18 mouse cellular contexts compared by ENCODE assay signal in the genomic region with DNA sequence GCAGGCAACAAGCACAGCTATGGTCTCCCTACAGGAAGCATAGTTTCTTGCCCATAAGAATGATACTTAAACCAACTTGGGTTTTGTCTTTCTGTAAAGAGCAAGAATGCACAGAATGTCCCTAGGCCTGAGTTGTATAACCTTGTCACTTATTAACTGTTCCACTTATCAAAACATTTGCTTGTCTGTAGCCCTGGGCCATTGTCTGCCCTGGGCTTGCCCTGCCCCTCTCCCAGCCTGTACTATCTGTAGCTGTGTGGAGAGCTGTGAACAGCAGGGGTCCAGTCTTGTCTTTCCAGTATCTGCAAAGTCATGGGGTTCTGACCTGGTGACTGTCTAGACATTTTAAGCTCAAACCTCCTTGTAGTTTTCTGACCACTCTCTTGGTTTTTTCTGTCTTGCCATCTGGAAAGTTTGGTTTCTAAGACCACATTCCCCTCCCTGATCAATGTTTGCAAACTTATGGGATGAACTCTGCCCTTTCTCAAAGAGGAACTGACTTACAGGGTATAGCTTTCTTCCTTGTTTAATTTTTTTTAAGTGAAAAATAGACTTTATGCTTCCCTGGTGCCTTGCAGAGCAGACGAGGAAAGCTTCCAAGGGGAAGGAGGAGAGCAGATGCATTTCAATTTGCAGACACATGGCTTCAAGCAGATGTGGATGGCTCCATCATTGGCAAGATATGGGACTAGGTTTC.
DNase-seq lines count a peak whose midpoint lies in the region; ATAC-seq and TF ChIP-seq lines count a peak whose summit lies in the region.
"Had no signal": no experiment of that assay in that cellular context is flagged by ENCODE, and none has a peak within 500 bp of the region (broad histone marks: within the 10 kb centered on the region; RNA-seq: fewer than 3 reads in every experiment).

No protein-coding gene starts in this region.

- no peak overlapping the region for H3K4me3 ChIP-seq in liver, adult 2 months (ENCODE audit: insufficient read depth, low read depth, low read length)
- no peak overlapping the region for H3K4me3 ChIP-seq in liver, embryonic 11.5 days (ENCODE audit: low read depth, low read length)
- H3K4me3 ChIP-seq in intestine, embryonic 16.5 days (ENCODE audit: low read length) = no peak overlapping the region
- H3K4me3 ChIP-seq: embryonic facial prominence, embryonic 13.5 days; gastrocnemius, adult 2 months; heart, adult 2 months; limb, embryonic 15.5 days; midbrain, embryonic 15.5 days had no signal

- H3K9ac ChIP-seq in liver, adult 2 months (ENCODE audit: low read depth, low read length) = no peak overlapping the region
- no peak overlapping the region for H3K9ac ChIP-seq in liver, embryonic 11.5 days (ENCODE audit: low read depth, low read length)
- H3K9ac ChIP-seq in intestine, embryonic 16.5 days (ENCODE audit: low read depth, low read length) = no peak overlapping the region
- H3K9ac ChIP-seq: embryonic facial prominence, embryonic 13.5 days; forebrain, postnatal 0 days; limb, embryonic 15.5 days; midbrain, embryonic 15.5 days had no signal

- 85% methylated on average over 1 of the region's 1 CpGs for WGBS in liver, adult 2 months
- WGBS in liver, embryonic 11.5 days = 41% methylated on average over 1 of the region's 1 CpGs
- 42% methylated on average over 1 of the region's 1 CpGs for WGBS in intestine, embryonic 16.5 days

- H3K27ac ChIP-seq in liver, adult 2 months (replicated peaks; ENCODE audit: insufficient read depth, low read depth, low read length) = no peak overlapping the region
- no peak overlapping the region for H3K27ac ChIP-seq in liver, embryonic 11.5 days (ENCODE audit: low read depth, low read length)
- peak overlapping the region; percentile 21; the same call in 1 of the 2 replicates for H3K27ac ChIP-seq in intestine, embryonic 16.5 days (ENCODE audit: low read length)
- H3K27ac ChIP-seq: embryonic facial prominence, embryonic 13.5 days; gastrocnemius, adult 2 months; heart, adult 2 months; limb, embryonic 15.5 days; midbrain, embryonic 15.5 days had no signal

- DNase-seq in liver, adult 2 months (ENCODE audit: extremely low read depth, low read depth, low spot score) = peak; percentile 81
- DNase-seq in liver, embryonic 11.5 days (ENCODE audit: low spot score) = no peak
- peak; percentile 41 for DNase-seq in R1 (ENCODE audit: low read depth, low spot score)
- peak; percentile 7 for DNase-seq in mesoderm, embryonic 11.5 days (ENCODE audit: low read depth, low spot score)
- DNase-seq in cerebellum, adult 11 months = no peak
- DNase-seq in left cerebral cortex, adult 8-10 months (ENCODE audit: low spot score in 2 of 2) = no peak
- DNase-seq: adrenal gland, postnatal 10 days; cerebellum, adult 2 months; forebrain, postnatal 0 days; gastrocnemius, adult 2 months; heart, adult 2 months; lung, postnatal 10 days; retina, postnatal 1 day had no signal

- no peak for TF ChIP-seq CTCF in liver, adult 2 months (IDR thresholded peaks at IDR 0.05; ENCODE audit: low read depth, low read length)

- no peaks in the 10 kb centered on the region for H3K27me3 ChIP-seq in liver, adult 2 months (ENCODE audit: control insufficient read depth, insufficient read depth, low read length)
- no peaks in the 10 kb centered on the region for H3K27me3 ChIP-seq in liver, embryonic 11.5 days (replicated peaks; ENCODE audit: control insufficient read depth, insufficient read depth, low read length)
- H3K27me3 ChIP-seq in intestine, embryonic 16.5 days (replicated peaks; ENCODE audit: control insufficient read depth, insufficient read depth, low read length) = no peaks in the 10 kb centered on the region
- H3K27me3 ChIP-seq: embryonic facial prominence, embryonic 13.5 days; limb, embryonic 15.5 days; midbrain, embryonic 15.5 days had no signal

- ATAC-seq in liver, embryonic 11.5 days (replicated peaks; ENCODE audit: low FRiP score) = no peak
- peak; percentile 96 for ATAC-seq in intestine, embryonic 16.5 days
- ATAC-seq: forebrain, postnatal 0 days; midbrain, embryonic 15.5 days had no signal

- no peak overlapping the region for H3K4me2 ChIP-seq in liver, embryonic 11.5 days
- H3K4me2 ChIP-seq in intestine, embryonic 16.5 days (ENCODE audit: low read depth, low read length) = 0 out of 2 replicates have a peak overlapping the region, but pooled peaks have one; percentile 17
- H3K4me2 ChIP-seq: embryonic facial prominence, embryonic 13.5 days; limb, embryonic 15.5 days; midbrain, embryonic 15.5 days had no signal

- H3K4me1 ChIP-seq in liver, adult 2 months (ENCODE audit: control insufficient read depth, insufficient read depth, low read length) = peaks cover 6% of the 10 kb centered on the region; the same call in 1 of the 2 replicates
- no peaks in the 10 kb centered on the region for H3K4me1 ChIP-seq in liver, embryonic 11.5 days (replicated peaks; ENCODE audit: control insufficient read depth, insufficient read depth, low read length)
- H3K4me1 ChIP-seq in intestine, embryonic 16.5 days (ENCODE audit: control insufficient read depth, insufficient read depth, low read length) = no peaks in the 10 kb centered on the region
- H3K4me1 ChIP-seq: embryonic facial prominence, embryonic 13.5 days; limb, embryonic 15.5 days; midbrain, embryonic 15.5 days had no signal

- no peak for TF ChIP-seq POLR2A in liver, adult 2 months (IDR thresholded peaks at IDR 0.05; ENCODE audit: extremely low read depth, insufficient read depth, low read length)

- no peaks in the 10 kb centered on the region for H3K79me2 ChIP-seq in liver, adult 2 months (ENCODE audit: control insufficient read depth, insufficient read depth, low read length)

- no peaks in the 10 kb centered on the region for H3K9me3 ChIP-seq in liver, embryonic 11.5 days (ENCODE audit: control insufficient read depth, low read length)
- no peaks in the 10 kb centered on the region for H3K9me3 ChIP-seq in intestine, embryonic 16.5 days (ENCODE audit: control insufficient read depth, low read length)
- H3K9me3 ChIP-seq: embryonic facial prominence, embryonic 13.5 days; G1E; limb, embryonic 15.5 days; midbrain, embryonic 15.5 days had no signal

- no peaks in the 10 kb centered on the region for H3K36me3 ChIP-seq in liver, adult 2 months (ENCODE audit: control insufficient read depth, insufficient read depth, low read length)
- H3K36me3 ChIP-seq in liver, embryonic 11.5 days (ENCODE audit: control insufficient read depth, insufficient read depth, low read length) = no peaks in the 10 kb centered on the region
- no peaks in the 10 kb centered on the region for H3K36me3 ChIP-seq in intestine, embryonic 16.5 days (ENCODE audit: control insufficient read depth, insufficient read depth, low read length)
- H3K36me3 ChIP-seq: embryonic facial prominence, embryonic 13.5 days; G1E; limb, embryonic 15.5 days; midbrain, embryonic 15.5 days had no signal

Comparison
In these comparisons a context has a peak if more than half of its experiments do, and no peak if none do; other contexts are left out.
1. DNase-seq: peak in liver, adult 2 months (single experiment), R1 (single experiment) and mesoderm, embryonic 11.5 days (single experiment); none in liver, embryonic 11.5 days (single experiment), cerebellum, adult 11 months (single experiment) and left cerebral cortex, adult 8-10 months (0 of 2).